Mouse (Mus musculus): ENCODE measurements at regions not wholly inside any gene's neighbourhood (a gene's known extent, or its start where the extent isn't known, plus 50 kb on each side); places are given as distances from the start of the nearest gene placed in this dataset.

DNA sequence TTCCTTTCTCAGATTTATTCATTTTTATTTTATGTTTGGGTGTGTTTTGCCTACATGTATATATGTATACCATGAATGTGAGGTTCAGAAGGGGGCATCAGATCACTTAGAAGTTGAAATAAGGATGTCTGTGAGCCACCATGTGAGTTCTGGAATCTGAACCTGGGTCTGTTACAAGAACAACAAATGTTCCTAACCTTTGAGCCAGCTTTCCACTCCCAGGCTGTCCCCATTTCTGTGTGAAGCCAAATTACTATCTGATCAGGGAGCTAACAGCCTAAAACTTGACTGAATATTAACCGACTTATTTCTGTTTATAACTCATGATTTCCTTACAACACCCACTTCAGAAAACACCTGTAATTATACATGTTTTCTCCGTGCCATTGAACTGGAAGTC, 209.2 kb downstream of the Mdfic start:
- TF ChIP-seq CTCF (IDR thresholded peaks at IDR 0.05; ENCODE audit: low read depth) = no peak
- 70% methylated on average over 2 of the region's 2 CpGs for WGBS
- Histone ChIP-seq H3K9me3 (ENCODE audit: control insufficient read depth) (no peaks in the 10 kb centered on the region), H3K4me2 (replicated peaks; ENCODE audit: low read depth) (no peak overlapping the region), H3K4me1 (replicated peaks; ENCODE audit: control insufficient read depth, insufficient read depth, low read length) (no peaks in the 10 kb centered on the region), H3K27ac (ENCODE audit: low read depth, low read length) (no peak overlapping the region), H3K4me3 (ENCODE audit: low read depth, low read length) (no peak overlapping the region), H3K27me3 (replicated peaks; ENCODE audit: control insufficient read depth, insufficient read depth, low read length) (no peaks in the 10 kb centered on the region), H3K9ac (ENCODE audit: low read depth, low read length) (no peak overlapping the region), H3K36me3 (ENCODE audit: control insufficient read depth, insufficient read depth) (no peaks in the 10 kb centered on the region)
- no peak for ATAC-seq

DNA sequence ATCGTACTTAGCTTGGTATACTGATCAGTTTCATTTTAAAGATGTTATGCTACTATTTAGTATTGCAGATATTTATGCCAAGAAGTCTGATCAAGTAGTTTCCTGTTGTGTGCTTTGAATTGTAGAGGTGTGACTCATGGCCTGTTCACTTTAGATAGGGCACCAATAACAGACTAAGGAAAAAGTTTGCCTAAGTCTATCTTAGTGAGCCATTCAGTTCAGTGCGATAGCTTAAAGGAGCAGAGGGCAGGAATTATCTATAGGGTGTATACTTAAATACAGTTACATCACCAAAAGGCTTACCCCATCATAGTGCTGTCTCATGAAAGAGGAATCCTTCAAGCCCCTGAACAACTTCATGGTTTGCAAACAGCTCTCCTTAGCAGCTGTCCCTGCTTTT, 229.8 kb downstream of the Mdfic start:
- WGBS = 63% methylated on average over 2 of the region's 2 CpGs

DNA sequence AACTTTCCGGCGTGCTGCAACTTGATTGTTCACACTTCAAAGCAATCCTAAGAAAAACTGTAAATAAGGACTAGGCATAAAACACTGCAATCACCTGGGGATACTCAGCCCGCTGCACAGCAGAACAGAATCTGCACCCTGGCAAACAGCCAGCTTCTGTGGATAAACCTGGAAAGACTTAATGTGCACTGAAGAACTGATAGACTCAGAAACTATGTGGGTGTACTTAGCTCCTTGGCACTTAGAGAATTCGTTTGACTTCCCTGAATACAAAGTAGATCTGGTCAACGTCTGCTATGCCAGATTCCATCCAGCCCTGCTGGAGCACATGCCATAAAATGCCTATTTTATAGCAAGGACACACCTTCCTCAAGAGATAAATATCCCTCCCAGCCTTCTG, 266.9 kb downstream of the Mdfic start:
- Histone ChIP-seq H3K9ac (ENCODE audit: low read depth, low read length) (no peak overlapping the region), H3K4me1 (replicated peaks; ENCODE audit: control insufficient read depth, insufficient read depth, low read length) (no peaks in the 10 kb centered on the region), H3K27me3 (replicated peaks; ENCODE audit: control insufficient read depth, insufficient read depth, low read length) (no peaks in the 10 kb centered on the region), H3K27ac (ENCODE audit: low read depth, low read length) (no peak overlapping the region), H3K4me2 (replicated peaks; ENCODE audit: low read depth) (no peak overlapping the region), H3K36me3 (ENCODE audit: control insufficient read depth, insufficient read depth) (no peaks in the 10 kb centered on the region), H3K9me3 (ENCODE audit: control insufficient read depth) (no peaks in the 10 kb centered on the region), H3K4me3 (ENCODE audit: low read depth, low read length) (no peak overlapping the region)
- WGBS = 16% methylated on average over 5 of the region's 5 CpGs
- no peak for ATAC-seq
- TF ChIP-seq CTCF (IDR thresholded peaks at IDR 0.05; ENCODE audit: low read depth) = no peak

More for the DNA sequence above, 229.8 kb downstream of the Mdfic start:
- Histone ChIP-seq H3K4me2 (replicated peaks; ENCODE audit: low read depth) (no peak overlapping the region), H3K4me1 (replicated peaks; ENCODE audit: control insufficient read depth, insufficient read depth, low read length) (no peaks in the 10 kb centered on the region), H3K9ac (ENCODE audit: low read depth, low read length) (no peak overlapping the region), H3K27ac (ENCODE audit: low read depth, low read length) (no peak overlapping the region), H3K9me3 (ENCODE audit: control insufficient read depth) (no peaks in the 10 kb centered on the region), H3K4me3 (ENCODE audit: low read depth, low read length) (no peak overlapping the region), H3K36me3 (ENCODE audit: control insufficient read depth, insufficient read depth) (no peaks in the 10 kb centered on the region), H3K27me3 (replicated peaks; ENCODE audit: control insufficient read depth, insufficient read depth, low read length) (no peaks in the 10 kb centered on the region)
- TF ChIP-seq CTCF (IDR thresholded peaks at IDR 0.05; ENCODE audit: low read depth) = no peak
- ATAC-seq = no peak
